Mouse (Mus musculus) hindbrain, embryonic 15.5 days (tissue): ENCODE results near the gene Taar8b. TPM values are rescaled to one million over a fixed set of nuclear protein-coding genes. Genes with fewer than 3 reads are reported as not detected.
"Not testable (repeated sequence)": the region's sequence is repeated elsewhere in the genome, so short reads cannot be mapped to it uniquely, and the experiment has no call there.

Source experiments
- ATAC-seq: fragments of 200-750 bp; cut with Nextera tagmentation; 2 replicates; pipeline ENCODE4 v1.8.0; 2017; ENCODE audit warnings: low read depth, moderate number of reproducible peaks, moderate TSS enrichment; ENCODE audit not compliant: low FRiP score
- H3K27ac ChIP-seq: fragments of 300-500 bp; sonication (generic); replicated peaks from 2 replicates; pipeline ENCODE4 v1.5.1; 2015; ENCODE audit warnings: mild to moderate bottlenecking, inconsistent platforms
- H3K27me3 ChIP-seq: fragments of 300-500 bp; sonication (generic); 2 replicates; pipeline ENCODE4 v1.6.1; 2015; ENCODE audit warnings: control low read depth, inconsistent platforms
- H3K36me3 ChIP-seq: fragments of 300-500 bp; sonication (generic); 2 replicates; pipeline ENCODE4 v1.6.1; 2015; ENCODE audit warnings: control low read depth, inconsistent platforms
- H3K4me1 ChIP-seq: fragments of 300-500 bp; sonication (generic); replicated peaks from 2 replicates; pipeline ENCODE4 v1.6.1; 2015; ENCODE audit warnings: control low read depth, inconsistent platforms
- H3K4me2 ChIP-seq: fragments of 300-500 bp; sonication (generic); 2 replicates; pipeline ENCODE4 v1.6.1; 2015; ENCODE audit warnings: moderate library complexity, mild to moderate bottlenecking, inconsistent platforms
- H3K4me3 ChIP-seq: fragments of 300-500 bp; sonication (generic); 2 replicates; pipeline ENCODE4 v1.5.1; 2015; ENCODE audit warnings: mild to moderate bottlenecking, inconsistent platforms
- H3K9ac ChIP-seq: fragments of 300-500 bp; sonication (generic); 2 replicates; pipeline ENCODE4 v1.6.1; 2015; ENCODE audit warnings: inconsistent platforms
- H3K9me3 ChIP-seq: fragments of 300-500 bp; sonication (generic); 2 replicates; pipeline ENCODE4 v1.6.1; 2016; ENCODE audit warnings: control low read depth, inconsistent platforms
- WGBS: fragments of 180-500 bp; shearing (Covaris S2); methylation state at CpG from one replicate; pipeline ENCODE4 v1.1.7; 2015; 5-methylcytosine and 5-hydroxymethylcytosine counted together
- polyA plus RNA-seq: library from polyadenylated mRNA; unstranded; fragments of >200 nt; fragmentation: Nextera tagmentation; extraction: Ambion mirVana; gene quantifications from 2 replicates; pipeline ENCODE4 v1.2.1, GENCODE M21; 2015

The Taar8b gene
- polyA plus RNA-seq, 1 experiment from 2014 or later, result not detected

- H3K4me2 ChIP-seq, H3K4me1 ChIP-seq, H3K36me3 ChIP-seq, H3K9ac ChIP-seq, ATAC-seq, H3K27ac ChIP-seq, H3K27me3 ChIP-seq, H3K4me3 ChIP-seq, H3K9me3 ChIP-seq: not testable (repeated sequence)
- 70% methylated on average over 2 of the region's 2 CpGs for WGBS
Observed at GRCm38 (mm10) chr10:24097010-24097409, 4.9 kb upstream of the Taar8b start.

DNA sequence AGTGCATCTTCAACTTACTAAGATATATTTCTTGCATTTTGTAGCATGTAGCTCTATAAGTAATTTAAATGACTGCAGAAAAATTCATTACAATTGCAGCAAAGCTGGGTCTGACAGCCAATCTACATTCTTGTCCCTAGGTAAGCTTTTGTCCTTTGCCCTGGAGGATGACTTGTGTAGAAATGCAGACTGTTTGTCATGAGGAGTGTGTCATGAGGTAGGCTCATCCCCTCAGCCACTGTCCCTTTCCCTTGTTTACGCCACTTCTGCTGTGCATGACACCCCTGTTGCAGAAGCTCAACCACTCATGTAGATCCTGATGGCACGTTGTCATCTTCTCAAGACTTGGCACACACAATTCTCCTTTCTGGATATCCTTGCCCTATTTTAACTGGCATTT lies 4.9 kb downstream of the Taar8b start:
- no peak for ATAC-seq
- no peak overlapping the region for H3K4me3 ChIP-seq
- H3K27ac ChIP-seq, result no peak overlapping the region
- H3K4me1 ChIP-seq, result no peaks in the 10 kb centered on the region
- H3K9me3 ChIP-seq, result no peaks in the 10 kb centered on the region
- no peak overlapping the region for H3K9ac ChIP-seq
- WGBS, result 100% methylated on average over 2 of the region's 2 CpGs
- no peaks in the 10 kb centered on the region for H3K36me3 ChIP-seq
- H3K27me3 ChIP-seq, result no peaks in the 10 kb centered on the region
- no peak overlapping the region for H3K4me2 ChIP-seq

DNA sequence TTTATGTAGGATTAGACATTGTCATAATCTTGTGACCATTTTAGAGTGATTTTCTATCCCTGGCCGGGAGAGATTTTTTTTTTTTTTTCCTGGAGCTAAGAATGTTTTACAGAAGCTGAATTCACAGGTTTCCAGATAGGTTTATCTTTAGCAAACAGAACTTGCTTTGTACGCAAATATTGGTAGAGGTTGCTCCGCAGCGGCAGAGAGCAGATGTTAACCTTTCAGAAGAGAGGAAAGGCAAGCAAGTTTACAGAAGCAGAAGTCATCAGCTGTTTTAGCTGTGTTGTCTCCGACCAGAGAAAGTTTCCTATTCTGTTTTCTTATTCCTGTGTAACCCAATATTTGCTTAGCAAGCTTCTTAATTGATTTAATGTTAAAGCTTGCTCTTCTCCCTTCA lies 5.5 kb downstream of the Taar8b start:
- H3K9me3 ChIP-seq, result no peaks in the 10 kb centered on the region
- no peaks in the 10 kb centered on the region for H3K27me3 ChIP-seq
- no peak overlapping the region for H3K4me3 ChIP-seq
- ATAC-seq, result no peak
- no peak overlapping the region for H3K9ac ChIP-seq
- no peaks in the 10 kb centered on the region for H3K36me3 ChIP-seq
- WGBS, result 84% methylated on average over 5 of the region's 5 CpGs
- no peak overlapping the region for H3K4me2 ChIP-seq
- H3K4me1 ChIP-seq, result no peaks in the 10 kb centered on the region
- H3K27ac ChIP-seq, result no peak overlapping the region

DNA sequence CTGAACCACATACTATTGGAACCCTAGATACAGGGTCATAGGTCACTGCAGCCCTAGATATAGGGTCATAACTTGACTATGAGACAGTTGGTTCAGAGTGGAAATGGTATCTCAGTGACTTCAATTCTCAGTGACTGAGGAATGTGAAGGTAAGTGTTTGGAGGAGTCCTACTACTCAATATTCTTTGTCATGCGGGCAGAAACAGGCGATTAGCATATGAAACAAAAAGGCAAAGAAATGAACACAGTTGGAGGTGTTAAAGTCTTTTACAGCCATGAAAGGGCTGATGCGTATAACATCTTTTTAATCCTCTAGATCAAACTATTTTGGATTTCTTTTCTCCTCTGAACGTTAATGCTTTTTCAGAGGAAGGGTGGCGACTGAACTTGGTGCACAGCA lies 6.2 kb downstream of the Taar8b start:
- Histone ChIP-seq H3K9me3 (no peaks in the 10 kb centered on the region), H3K9ac (no peak overlapping the region), H3K4me2 (no peak overlapping the region), H3K4me3 (no peak overlapping the region), H3K27me3 (no peaks in the 10 kb centered on the region), H3K36me3 (no peaks in the 10 kb centered on the region), H3K27ac (no peak overlapping the region), H3K4me1 (no peaks in the 10 kb centered on the region)
- ATAC-seq, result no peak
- 62% methylated on average over 5 of the region's 5 CpGs for WGBS

GRCm38 (mm10) chr10:24080166-24080565 lies 11.9 kb downstream of the Taar8b start:
- Histone ChIP-seq H3K9ac (no peak overlapping the region), H3K4me3 (no peak overlapping the region), H3K4me2 (no peak overlapping the region), H3K9me3 (no peaks in the 10 kb centered on the region), H3K27me3 (no peaks in the 10 kb centered on the region), H3K4me1 (no peaks in the 10 kb centered on the region), H3K27ac (no peak overlapping the region), H3K36me3 (no peaks in the 10 kb centered on the region)
- WGBS, result 49% methylated on average over 3 of the region's 3 CpGs
- ATAC-seq, result no peak

DNA sequence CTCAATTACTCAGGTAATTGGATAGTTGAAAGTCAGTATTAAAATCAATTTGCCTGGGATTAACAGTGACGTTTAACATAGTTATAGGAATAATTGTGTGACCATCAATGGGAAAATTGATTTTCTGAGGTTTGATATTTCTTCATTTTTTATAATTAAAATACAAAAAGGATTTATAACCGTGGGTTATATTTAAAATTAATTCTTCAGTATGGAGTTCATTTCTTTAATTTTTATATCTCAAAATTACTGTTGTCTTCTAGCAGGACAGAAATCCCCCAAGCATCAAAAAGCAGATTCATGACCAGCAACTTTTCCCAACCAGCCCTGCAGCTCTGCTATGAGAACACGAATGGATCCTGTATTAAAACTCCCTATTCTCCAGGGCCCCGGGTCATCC lies 15.9 kb downstream of the Taar8b start, which contains the start of gene Taar8a:
Taar8a (plus strand) TSS at position 301 of the 400 bp plus-strand sequence.
- H3K4me1 ChIP-seq, H3K36me3 ChIP-seq, H3K9me3 ChIP-seq, ATAC-seq, H3K27ac ChIP-seq, H3K4me2 ChIP-seq, H3K9ac ChIP-seq, H3K27me3 ChIP-seq, H3K4me3 ChIP-seq: not testable (repeated sequence)
- 85% methylated on average over 2 of the region's 4 CpGs for WGBS

DNA sequence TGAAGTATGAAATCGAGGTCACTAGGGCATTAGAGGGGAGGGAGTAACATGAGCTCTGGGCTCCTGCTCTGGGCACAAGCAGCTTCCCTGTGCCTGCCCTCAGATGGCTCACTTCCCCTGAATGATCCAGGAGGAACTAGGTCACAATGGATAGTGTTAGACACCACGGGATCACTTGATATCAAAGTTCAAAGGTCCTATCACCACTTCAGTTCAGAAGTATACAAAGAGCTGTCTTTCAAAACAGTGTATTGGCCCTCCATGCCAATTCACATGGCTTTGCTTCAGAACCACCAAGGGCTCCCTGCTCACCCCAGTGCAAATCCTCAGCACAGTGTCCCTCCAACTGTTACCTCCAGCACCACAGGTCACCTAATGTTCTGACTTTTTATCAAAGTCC lies 17.3 kb downstream of the Taar8b start:
- H3K36me3 ChIP-seq, H3K27ac ChIP-seq, H3K4me2 ChIP-seq, H3K9ac ChIP-seq, H3K27me3 ChIP-seq, ATAC-seq, H3K4me1 ChIP-seq, H3K4me3 ChIP-seq, H3K9me3 ChIP-seq: not testable (repeated sequence)
- 56% methylated on average over 2 of the region's 2 CpGs for WGBS

GRCm38 (mm10) chr10:24058986-24059385 lies 33.1 kb downstream of the Taar8b start:
- Histone ChIP-seq H3K9ac (no peak overlapping the region), H3K27me3 (no peaks in the 10 kb centered on the region), H3K4me1 (no peaks in the 10 kb centered on the region), H3K36me3 (no peaks in the 10 kb centered on the region), H3K9me3 (no peaks in the 10 kb centered on the region), H3K27ac (no peak overlapping the region), H3K4me2 (no peak overlapping the region), H3K4me3 (no peak overlapping the region)
- WGBS, result 88% methylated on average over 3 of the region's 3 CpGs
- no peak for ATAC-seq

DNA sequence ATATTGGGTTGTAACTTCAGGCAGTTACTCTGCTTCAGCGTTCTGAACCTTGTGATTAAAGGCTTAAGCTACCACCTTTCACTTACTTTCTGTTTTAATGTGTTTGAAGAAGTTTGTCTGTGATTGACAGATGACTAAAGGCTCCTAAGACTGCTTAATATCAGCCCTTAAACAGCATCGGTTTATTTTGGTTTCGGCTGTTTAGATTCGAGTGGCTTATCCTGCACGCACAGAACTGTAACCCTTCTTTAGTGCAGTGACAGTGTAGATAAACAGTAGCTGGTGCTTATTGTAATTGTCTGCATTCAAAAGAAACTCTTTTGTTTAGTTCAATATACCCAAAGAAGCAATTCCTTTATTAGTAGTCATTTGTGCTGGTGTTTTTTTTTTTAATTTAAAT lies 40.1 kb downstream of the Taar8b start:
- no peak overlapping the region for H3K27ac ChIP-seq
- WGBS, result 91% methylated on average over 5 of the region's 5 CpGs
- H3K4me3 ChIP-seq, result no peak overlapping the region
- ATAC-seq, result no peak
- no peak overlapping the region for H3K4me2 ChIP-seq
- no peaks in the 10 kb centered on the region for H3K4me1 ChIP-seq
- no peak overlapping the region for H3K9ac ChIP-seq
- H3K27me3 ChIP-seq, result no peaks in the 10 kb centered on the region
- H3K9me3 ChIP-seq, result no peaks in the 10 kb centered on the region
- H3K36me3 ChIP-seq, result no peaks in the 10 kb centered on the region

DNA sequence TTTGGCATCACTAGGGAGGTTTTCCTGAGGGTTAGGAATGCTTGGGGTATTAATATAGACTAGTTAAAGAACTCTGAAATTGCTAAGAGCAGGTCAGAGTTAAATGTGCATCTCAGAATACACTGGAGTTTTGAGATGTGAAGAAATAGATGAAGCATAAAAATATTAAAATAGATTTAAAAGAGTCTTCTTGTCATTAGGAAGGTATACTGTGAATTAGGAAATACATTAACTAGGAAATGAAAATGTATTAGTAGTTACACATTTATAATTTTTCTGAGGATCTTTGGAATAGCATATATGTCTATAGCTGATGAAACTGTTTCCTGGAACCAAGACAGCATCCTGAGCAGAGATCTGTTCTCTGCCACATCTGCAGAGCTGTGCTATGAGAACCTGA lies 42.9 kb downstream of the Taar8b start, which contains the start of gene Taar7f:
Taar7f (plus strand) TSS at position 301 of the 400 bp plus-strand sequence.
- Histone ChIP-seq H3K36me3 (no peaks in the 10 kb centered on the region), H3K4me3 (no peak within 1 kb of the TSS), H3K9me3 (no peaks in the 10 kb centered on the region), H3K9ac (no peak within 1 kb of the TSS), H3K27ac (no peak within 1 kb of the TSS), H3K4me1 (no peaks in the 10 kb centered on the region), H3K4me2 (no peak within 1 kb of the TSS), H3K27me3 (no peaks in the 10 kb centered on the region)
- ATAC-seq, result no peak

Other genes starting within 250 kb of the Taar8b start
- 0.14 TPM in 1 of 2 replicates, not detected in the other for gene Vnn3, start 240.8 kb downstream of the Taar8b start, polyA plus RNA-seq
- 0.18 and 0.43 TPM in 2 replicates for gene Vnn1, start 197.6 kb downstream of the Taar8b start, polyA plus RNA-seq
- gene Taar1, start 171.9 kb downstream of the Taar8b start, polyA plus RNA-seq, result not detected in 2 replicates
- 0.16 TPM in 1 of 2 replicates, not detected in the other for gene Taar2, start 153.7 kb downstream of the Taar8b start, polyA plus RNA-seq
- gene Taar3, start 142.7 kb downstream of the Taar8b start, polyA plus RNA-seq, result not detected in 2 replicates
- gene Taar4, start 131.8 kb downstream of the Taar8b start, polyA plus RNA-seq, result not detected in 2 replicates
- not detected in 2 replicates for gene Taar5, start 121.6 kb downstream of the Taar8b start, polyA plus RNA-seq
- not detected in 2 replicates for gene Taar6, start 106.6 kb downstream of the Taar8b start, polyA plus RNA-seq
- not detected in 2 replicates for gene Taar7a, start 98.8 kb downstream of the Taar8b start, polyA plus RNA-seq
- not detected in 2 replicates for gene Taar7b, start 92.4 kb downstream of the Taar8b start, polyA plus RNA-seq
- not detected in 2 replicates for gene Taar7d, start 65.1 kb downstream of the Taar8b start, polyA plus RNA-seq
- gene Taar7e, start 54.7 kb downstream of the Taar8b start, polyA plus RNA-seq, result not detected in 2 replicates
- gene Taar7f, start 42.8 kb downstream of the Taar8b start, polyA plus RNA-seq, result not detected in 2 replicates
- gene Taar8a, start 15.8 kb downstream of the Taar8b start, polyA plus RNA-seq, result not detected in 2 replicates
- gene Taar8c, start 9.6 kb upstream of the Taar8b start, polyA plus RNA-seq, result not detected in 2 replicates
- gene Taar9, start 17.2 kb upstream of the Taar8b start, polyA plus RNA-seq, result not detected in 2 replicates
- gene Stx7, start 57.0 kb upstream of the Taar8b start, polyA plus RNA-seq, result 296 and 313 TPM in 2 replicates
- gene Moxd1, start 131.2 kb upstream of the Taar8b start, polyA plus RNA-seq, result 6.8 TPM in 2 replicates